Mouse (Mus musculus): ENCODE measurements around the gene Casq1. TPM values are rescaled to one million over a fixed set of nuclear protein-coding genes. Genes with fewer than 3 reads are reported as not detected.
A peak's percentile ranks its signal among the peaks of the same experiment; 100 is the strongest.

The Casq1 gene
- polyA plus RNA-seq, 1 experiment from 2014 or later, result 2.3 TPM

DNA sequence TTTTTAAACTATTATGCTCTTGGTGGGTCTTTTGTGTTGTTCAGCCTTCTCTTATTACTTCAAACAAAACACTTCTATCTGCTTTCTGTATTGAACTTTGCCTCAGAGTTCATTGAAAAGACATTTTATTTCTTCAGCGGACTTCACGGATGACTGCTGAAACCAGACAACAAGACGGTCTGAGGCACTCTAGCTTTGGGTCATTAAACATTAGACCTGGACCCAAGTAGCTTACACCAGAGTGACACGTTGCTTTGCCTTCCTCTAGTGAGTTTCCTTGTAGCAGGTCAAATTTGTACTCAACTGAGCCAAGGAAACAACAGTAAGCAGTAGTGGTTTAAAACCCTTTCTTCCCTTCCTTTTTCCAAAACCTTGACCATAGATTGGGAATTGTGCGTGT is 51.8 kb downstream of the Casq1 start:
- WGBS, result 75% methylated on average over 5 of the region's 5 CpGs
- Histone ChIP-seq H3K27me3 (no peaks in the 10 kb centered on the region), H3K4me2 (no peak overlapping the region), H3K36me3 (replicated peaks) (peaks cover 69% of the 10 kb centered on the region), H3K9ac (no peak overlapping the region), H3K9me3 (no peaks in the 10 kb centered on the region), H3K4me3 (replicated peaks) (no peak overlapping the region), H3K27ac (no peak overlapping the region), H3K4me1 (peaks cover 9% of the 10 kb centered on the region)
- ATAC-seq (ENCODE audit: low FRiP score), result no peak

GRCm38 (mm10) chr1:172162959-172163358 is 56.7 kb downstream of the Casq1 start:
- Histone ChIP-seq H3K4me2 (no peak overlapping the region), H3K4me1 (peaks cover 9% of the 10 kb centered on the region)

GRCm38 (mm10) chr1:172162009-172162408 is 57.7 kb downstream of the Casq1 start:
- 0 out of 2 replicates have a peak, but pooled peaks have one; percentile 44 for ATAC-seq (ENCODE audit: low FRiP score)
- Histone ChIP-seq H3K9ac (no peak overlapping the region), H3K4me1 (peaks cover 9% of the 10 kb centered on the region)

More at GRCm38 (mm10) chr1:172162959-172163358, 56.7 kb downstream of the Casq1 start:
- no peaks in the 10 kb centered on the region for H3K9me3 ChIP-seq
- no peak overlapping the region for H3K9ac ChIP-seq
- 86% methylated on average over 6 of the region's 6 CpGs for WGBS
- H3K4me3 ChIP-seq (replicated peaks), result no peak overlapping the region
- no peak for ATAC-seq (ENCODE audit: low FRiP score)
- no peaks in the 10 kb centered on the region for H3K27me3 ChIP-seq
- no peak overlapping the region for H3K27ac ChIP-seq
- peaks cover 30% of the 10 kb centered on the region for H3K36me3 ChIP-seq (replicated peaks)

DNA sequence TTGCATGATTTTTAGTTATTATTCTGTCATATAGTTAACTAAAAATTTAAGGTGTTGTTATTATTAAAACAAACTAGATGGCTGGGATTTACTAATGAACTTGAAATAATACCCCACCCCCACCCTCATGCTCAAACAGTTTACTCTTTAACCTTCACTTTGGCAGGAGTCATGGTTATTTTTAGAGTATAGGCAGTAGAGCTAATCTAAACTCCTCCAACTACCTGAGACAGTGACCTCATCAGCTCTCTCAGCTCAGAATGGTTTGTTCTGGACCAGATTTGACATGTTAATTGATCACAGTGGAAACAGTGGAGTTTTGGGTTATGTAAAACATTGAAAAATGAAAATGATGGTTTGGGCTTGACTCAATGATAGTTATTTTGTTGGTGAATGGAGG is 59.2 kb downstream of the Casq1 start:
- H3K4me3 ChIP-seq (replicated peaks), result no peak overlapping the region
- no peak overlapping the region for H3K27ac ChIP-seq
- peaks cover 9% of the 10 kb centered on the region for H3K4me1 ChIP-seq
- no peak overlapping the region for H3K4me2 ChIP-seq
- no peak overlapping the region for H3K9ac ChIP-seq
- H3K36me3 ChIP-seq (replicated peaks), result peaks cover 21% of the 10 kb centered on the region
- ATAC-seq (ENCODE audit: low FRiP score), result no peak
- H3K27me3 ChIP-seq, result no peaks in the 10 kb centered on the region
- H3K9me3 ChIP-seq, result no peaks in the 10 kb centered on the region

More at GRCm38 (mm10) chr1:172162009-172162408, 57.7 kb downstream of the Casq1 start:
- Histone ChIP-seq H3K36me3 (replicated peaks) (peaks cover 21% of the 10 kb centered on the region), H3K27ac (no peak overlapping the region), H3K9me3 (no peaks in the 10 kb centered on the region), H3K4me2 (no peak overlapping the region), H3K4me3 (replicated peaks) (no peak overlapping the region), H3K27me3 (no peaks in the 10 kb centered on the region)
- WGBS, result 97% methylated on average over 1 of the region's 1 CpGs

DNA sequence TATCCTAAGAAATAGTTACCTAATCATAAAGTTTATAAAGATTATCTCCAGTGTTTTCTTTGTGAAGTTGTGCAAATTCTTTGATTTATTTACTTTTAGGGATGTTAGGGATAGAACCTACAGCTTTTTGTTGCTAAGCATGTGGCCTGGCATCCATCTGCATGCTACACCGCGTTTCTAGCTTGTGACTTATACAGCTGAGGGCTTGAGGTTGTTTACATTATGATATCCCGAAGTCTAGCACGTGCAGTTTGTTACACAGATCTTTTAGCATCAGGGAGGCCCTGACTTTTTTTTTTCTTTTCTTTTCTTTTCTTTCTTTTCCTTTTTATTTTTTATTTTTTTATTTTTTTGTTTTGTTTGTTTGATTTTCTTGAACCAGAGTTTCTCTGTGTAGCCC is 59.7 kb downstream of the Casq1 start:
- Histone ChIP-seq H3K27me3 (no peaks in the 10 kb centered on the region), H3K4me1 (peaks cover 9% of the 10 kb centered on the region), H3K9ac (no peak overlapping the region), H3K4me3 (replicated peaks) (no peak overlapping the region), H3K36me3 (replicated peaks) (peaks cover 21% of the 10 kb centered on the region), H3K4me2 (no peak overlapping the region), H3K9me3 (no peaks in the 10 kb centered on the region), H3K27ac (no peak overlapping the region)
- WGBS, result 91% methylated on average over 4 of the region's 4 CpGs
- ATAC-seq (ENCODE audit: low FRiP score), result no peak

Other genes starting within 250 kb of the Casq1 start
- 61.9 and 63.2 TPM in 2 replicates for gene Vangl2, start 191.4 kb downstream of the Casq1 start, polyA plus RNA-seq (2016; fragmentation: Nextera tagmentation; extraction: Ambion mirVana)
- 9.0 and 9.8 TPM in 2 replicates for gene Nhlh1, start 162.3 kb downstream of the Casq1 start, polyA plus RNA-seq (2016; fragmentation: Nextera tagmentation; extraction: Ambion mirVana)
- 199 and 222 TPM in 2 replicates for gene Copa, start 137.3 kb downstream of the Casq1 start, polyA plus RNA-seq (2016; fragmentation: Nextera tagmentation; extraction: Ambion mirVana)
- gene Ncstn, start 137.1 kb downstream of the Casq1 start, polyA plus RNA-seq (2016; fragmentation: Nextera tagmentation; extraction: Ambion mirVana), result 107 and 111 TPM in 2 replicates
- 157 and 162 TPM in 2 replicates for gene Pex19, start 93.1 kb downstream of the Casq1 start, polyA plus RNA-seq (2016; fragmentation: Nextera tagmentation; extraction: Ambion mirVana)
- gene Dcaf8, start 71.8 kb downstream of the Casq1 start, polyA plus RNA-seq (2016; fragmentation: Nextera tagmentation; extraction: Ambion mirVana), result 139 and 143 TPM in 2 replicates
- gene Pea15a, start 13.1 kb downstream of the Casq1 start, polyA plus RNA-seq (2016; fragmentation: Nextera tagmentation; extraction: Ambion mirVana), result 405 and 443 TPM in 2 replicates
- 0.05 and 0.06 TPM in 2 replicates for gene Atp1a4, start 38.5 kb upstream of the Casq1 start, polyA plus RNA-seq (2016; fragmentation: Nextera tagmentation; extraction: Ambion mirVana)
- 122 and 127 TPM in 2 replicates for gene Igsf8, start 41.8 kb upstream of the Casq1 start, polyA plus RNA-seq (2016; fragmentation: Nextera tagmentation; extraction: Ambion mirVana)
- gene Atp1a2, start 78.2 kb upstream of the Casq1 start, polyA plus RNA-seq (2016; fragmentation: Nextera tagmentation; extraction: Ambion mirVana), result 9.5 and 10.8 TPM in 2 replicates
- gene Kcnj9, start 109.5 kb upstream of the Casq1 start, polyA plus RNA-seq (2016; fragmentation: Nextera tagmentation; extraction: Ambion mirVana), result 2.5 and 2.8 TPM in 2 replicates
- gene Kcnj10, start 121.3 kb upstream of the Casq1 start, polyA plus RNA-seq (2016; fragmentation: Nextera tagmentation; extraction: Ambion mirVana), result 0.93 and 1.2 TPM in 2 replicates
- 10.9 and 11.5 TPM in 2 replicates for gene Pigm, start 156.7 kb upstream of the Casq1 start, polyA plus RNA-seq (2016; fragmentation: Nextera tagmentation; extraction: Ambion mirVana)